Mouse (Mus musculus) mouse embryonic stem cell (cell line): ENCODE measurements around the gene Fbxw21.

Experiments
- in situ Hi-C, 2 experiments: fragments of 300-500 bp; cut with MboI; formaldehyde crosslinking; loops; 1 replicate in 1 of 2; 3 replicates in 1 of 2; pipeline ENCODE4 v1.14.3; 2019 to 2020; ENCODE audit warnings: low sequenced_read_pairs in 2 of 2, low pct_unique_long_range_greater_than_20kb in 1 of 2, mixed read lengths in 1 of 2; ENCODE audit not compliant: unreplicated experiment in 1 of 2

The Fbxw21 gene

DNA sequence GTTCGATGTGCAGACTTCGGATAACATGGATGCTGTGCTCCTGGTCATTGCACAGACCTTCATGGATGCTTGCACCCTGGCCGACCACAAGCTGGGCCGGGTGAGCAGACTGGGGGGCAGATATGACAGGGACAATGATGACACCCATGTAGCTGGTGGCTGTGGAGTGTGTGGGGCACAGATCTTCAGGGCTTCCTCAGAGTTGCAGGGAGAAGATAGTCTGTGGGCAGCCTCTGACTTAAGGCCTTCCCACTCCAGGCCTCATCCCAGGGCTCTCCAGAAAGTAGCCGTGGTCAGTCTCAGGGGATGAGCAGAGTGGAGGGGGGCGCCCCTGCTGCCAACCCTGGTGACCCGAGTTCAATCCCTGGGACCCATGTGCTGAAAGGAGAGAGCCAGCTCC, 47.0 kb downstream of the Fbxw21 start:
- in situ Hi-C loops, result loop anchor here in 1 of 2 experiments (10.0 kb wide), 1 partner anchor 110 kb away; no protein-coding TSS in a partner anchor

DNA sequence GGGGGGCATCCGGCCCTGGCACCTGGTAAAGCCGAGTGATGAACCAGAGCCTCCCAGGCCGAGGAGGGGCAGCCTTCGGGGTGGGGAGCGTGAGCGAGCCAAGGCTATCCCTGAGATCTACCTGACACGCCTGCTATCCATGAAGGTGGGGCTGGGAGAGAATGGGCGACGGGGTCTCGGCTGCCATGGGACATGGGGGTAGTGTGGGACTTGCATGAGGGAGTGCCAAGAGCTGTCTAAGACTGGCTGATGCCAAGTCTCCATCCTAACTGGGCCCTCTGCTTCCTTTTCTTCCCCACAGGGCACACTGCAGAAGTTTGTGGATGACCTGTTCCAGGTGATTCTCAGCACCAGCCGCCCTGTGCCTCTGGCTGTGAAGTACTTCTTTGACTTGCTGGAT, 47.6 kb downstream of the Fbxw21 start:
- in situ Hi-C loops, result loop anchor here in 1 of 2 experiments (10.0 kb wide), 1 partner anchor 109 kb away; no protein-coding TSS in a partner anchor

DNA sequence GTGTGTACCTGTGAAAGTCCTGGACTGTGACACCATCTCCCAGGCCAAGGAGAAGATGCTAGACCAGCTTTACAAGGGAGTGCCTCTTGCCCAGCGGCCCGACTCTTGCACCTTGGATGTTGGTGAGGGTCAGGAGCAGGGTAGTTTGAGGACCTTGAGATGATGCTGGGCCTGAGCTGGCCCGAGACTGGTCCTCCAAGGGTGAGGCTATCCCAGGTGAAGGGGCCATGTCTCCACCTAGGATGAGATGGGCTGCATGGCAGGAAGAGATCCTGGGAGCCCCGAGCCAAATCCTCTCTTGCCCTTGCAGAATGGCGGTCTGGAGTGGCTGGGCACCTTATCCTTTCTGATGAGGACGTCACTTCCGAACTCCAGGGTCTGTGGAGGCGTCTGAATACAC, 48.5 kb downstream of the Fbxw21 start:
- in situ Hi-C loops, result loop anchor here in 1 of 2 experiments (10.0 kb wide), 1 partner anchor 109 kb away; no protein-coding TSS in a partner anchor

DNA sequence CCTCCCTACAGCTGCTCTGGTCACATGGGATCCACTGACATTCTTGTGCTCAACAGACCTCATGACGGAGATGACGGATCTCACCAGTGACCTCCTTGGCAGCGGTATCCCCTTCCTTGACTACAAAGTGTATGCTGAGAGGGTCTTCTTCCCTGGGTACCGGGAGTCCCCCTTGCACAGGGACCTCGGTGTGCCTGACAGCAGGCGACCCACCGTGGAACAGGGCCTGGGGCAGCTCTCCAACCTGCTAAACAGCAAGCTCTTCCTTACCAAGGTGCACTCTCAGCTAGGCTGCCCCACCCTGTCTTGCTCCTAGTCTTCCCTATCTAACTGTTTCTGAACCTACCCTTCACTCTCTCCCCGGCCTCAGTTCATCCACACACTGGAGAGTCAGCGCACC, 50.2 kb downstream of the Fbxw21 start:
- in situ Hi-C loops, result loop anchor here in 1 of 2 experiments (10.0 kb wide), 1 partner anchor 107 kb away; no protein-coding TSS in a partner anchor

DNA sequence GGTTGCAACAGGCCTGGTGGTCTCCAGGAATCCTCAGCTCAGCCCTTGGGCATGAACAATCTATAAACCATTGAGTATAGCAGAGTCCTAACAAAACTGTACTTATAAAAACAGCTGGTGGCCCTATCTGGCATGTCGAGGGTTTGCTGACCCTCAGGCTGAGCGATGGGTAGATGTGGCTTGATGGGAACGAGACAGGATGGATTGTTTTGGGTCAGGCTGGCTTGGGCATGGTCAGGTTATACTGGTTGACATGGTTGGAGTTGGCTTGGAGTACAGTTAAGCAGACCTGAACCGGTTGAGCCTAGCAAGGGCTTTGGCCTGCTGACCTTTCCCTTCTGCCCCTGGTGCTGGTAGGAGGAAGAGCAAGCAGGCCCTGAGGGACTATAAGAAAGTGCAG, 50.7 kb downstream of the Fbxw21 start:
- in situ Hi-C loops, result loop anchor here in 1 of 2 experiments (10.0 kb wide), 1 partner anchor 106 kb away; no protein-coding TSS in a partner anchor

DNA sequence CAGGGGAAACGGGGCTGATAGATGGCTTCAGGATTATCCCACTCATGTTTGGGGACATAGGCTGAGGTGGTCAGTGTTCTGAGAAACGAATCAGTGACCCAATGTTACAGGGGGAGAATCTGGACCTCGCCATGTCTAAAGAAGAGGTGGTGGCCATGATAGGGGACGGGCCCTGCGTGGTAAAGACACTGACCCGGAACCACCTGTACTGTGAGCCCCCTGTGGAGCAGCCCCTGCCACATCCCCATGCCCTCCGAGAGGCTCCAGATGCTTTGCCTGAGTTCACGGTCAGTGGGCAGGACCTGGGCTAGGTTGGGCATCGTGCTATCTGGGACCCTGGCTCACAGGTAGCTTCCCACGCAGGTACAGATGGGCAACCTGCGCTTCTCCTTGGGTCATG, 51.6 kb downstream of the Fbxw21 start:
- in situ Hi-C loops, result loop anchor here in 1 of 2 experiments (10.0 kb wide), 1 partner anchor 105 kb away; no protein-coding TSS in a partner anchor

DNA sequence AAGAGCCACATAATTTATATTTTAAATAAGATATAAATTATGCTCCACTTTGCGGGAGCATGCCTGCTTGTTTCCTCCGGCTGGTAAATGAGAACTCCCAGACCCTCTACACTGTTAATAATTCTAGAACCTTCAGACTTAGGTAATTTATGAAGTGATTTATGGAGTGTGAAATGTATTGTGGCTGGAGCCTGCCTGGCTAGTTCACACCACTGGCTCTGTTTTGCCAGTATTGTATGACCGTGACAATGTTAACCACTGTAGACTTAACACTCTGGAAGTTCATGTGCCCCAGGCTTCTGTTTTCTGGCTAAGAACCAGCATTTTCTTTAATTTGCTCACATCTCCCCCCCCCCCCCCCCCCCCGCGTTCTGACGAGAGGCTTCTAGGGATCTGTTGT, 54.5 kb downstream of the Fbxw21 start:
- in situ Hi-C loops, result no loop called here

DNA sequence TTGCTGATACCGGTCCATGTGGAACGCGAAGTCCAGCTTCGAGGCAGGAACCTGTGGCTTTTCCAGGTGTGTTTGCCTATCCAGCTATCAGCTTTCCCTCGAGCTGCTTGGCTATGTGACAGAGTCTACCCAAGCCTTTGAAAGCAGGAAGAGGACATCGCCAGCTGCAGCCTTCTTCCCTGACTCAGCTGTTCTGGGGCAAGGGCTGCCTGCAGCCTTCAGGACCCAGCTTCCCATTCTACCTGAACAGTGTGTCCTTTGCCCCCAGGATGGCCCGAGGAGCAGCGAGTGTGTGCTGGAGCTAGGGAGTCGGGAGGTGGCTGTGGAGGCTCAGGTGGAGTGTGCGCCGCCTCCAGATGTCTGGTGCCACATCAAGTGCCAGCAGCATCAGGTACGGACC, 56.2 kb downstream of the Fbxw21 start:
- in situ Hi-C loops, result no loop called here

DNA sequence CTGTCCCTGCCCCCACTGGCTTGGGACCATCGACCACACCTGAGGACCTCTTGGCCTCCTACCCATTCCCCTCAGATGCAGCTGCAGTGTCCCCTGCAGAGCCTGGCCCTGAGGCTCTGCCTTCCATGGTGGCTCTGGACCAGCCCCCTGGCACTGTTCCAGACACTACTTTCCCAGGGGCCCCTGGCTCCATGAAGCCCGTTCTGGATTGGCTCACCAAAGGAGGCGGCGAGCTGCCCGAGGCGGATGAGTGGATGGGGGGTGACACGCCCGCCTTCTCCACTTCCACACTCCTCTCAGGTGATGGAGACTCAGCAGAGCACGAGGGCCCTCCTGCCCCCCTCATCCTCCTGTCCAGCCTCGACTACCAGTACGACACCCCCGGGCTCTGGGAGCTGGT, 56.8 kb downstream of the Fbxw21 start:
- in situ Hi-C loops, result no loop called here

DNA sequence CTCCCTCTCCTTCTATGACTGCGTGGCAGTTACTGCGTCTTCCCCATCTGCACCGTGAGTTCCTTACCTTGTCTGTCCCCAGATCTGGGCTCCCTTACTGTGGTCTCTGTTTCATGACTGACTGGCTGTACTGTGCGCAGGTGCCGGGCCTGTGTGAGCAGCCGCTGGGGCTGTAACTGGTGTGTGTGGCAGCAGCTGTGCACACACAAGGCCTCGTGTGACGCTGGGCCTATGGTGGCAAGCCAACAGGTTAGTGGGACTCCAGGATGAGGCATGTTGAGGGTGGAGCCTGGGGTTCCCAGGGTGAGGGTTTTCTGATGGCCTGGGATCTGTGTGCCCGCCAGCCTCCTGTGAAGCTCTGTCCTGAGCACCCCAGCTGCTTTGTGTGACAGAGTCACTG, 57.8 kb downstream of the Fbxw21 start:
- in situ Hi-C loops, result no loop called here

DNA sequence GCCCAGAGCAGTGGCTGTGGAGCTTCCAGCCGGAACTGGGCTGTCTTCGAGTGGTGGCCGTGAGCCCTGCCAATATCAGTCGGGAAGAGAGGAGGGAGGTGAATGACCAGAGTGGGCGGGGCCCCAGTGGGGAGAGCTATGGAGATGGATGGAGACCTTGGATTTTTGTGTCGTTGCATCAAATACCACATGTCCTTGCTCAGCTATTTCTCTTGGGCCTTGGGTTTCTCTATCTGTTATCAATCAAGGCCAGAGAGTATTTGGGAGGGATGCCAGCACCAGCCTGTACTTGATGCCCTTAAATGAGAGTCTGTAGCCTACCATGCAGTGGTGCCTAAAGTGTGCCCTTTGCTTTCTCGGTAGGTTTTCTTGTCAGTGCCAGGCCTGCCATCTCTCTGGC, 58.6 kb downstream of the Fbxw21 start:
- in situ Hi-C loops, result no loop called here

DNA sequence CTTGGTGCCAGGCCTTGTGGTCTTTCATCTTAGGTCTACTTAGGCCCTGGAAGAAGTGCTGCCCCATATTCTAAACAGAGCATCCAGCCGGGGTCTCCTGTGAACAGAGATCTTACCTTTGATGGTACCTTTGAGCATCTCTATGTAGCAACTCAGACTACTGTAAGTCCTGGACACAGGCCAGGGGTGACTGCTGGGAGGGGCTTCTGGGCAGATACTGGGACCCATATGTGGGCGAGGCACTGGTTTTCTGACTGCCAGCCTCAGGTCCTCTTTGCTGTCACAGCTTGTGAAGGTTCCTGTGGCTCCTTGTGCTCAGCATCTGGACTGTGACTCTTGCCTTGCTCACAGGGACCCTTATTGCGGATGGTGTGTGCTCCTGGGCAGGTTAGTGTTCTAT, 59.3 kb downstream of the Fbxw21 start:
- in situ Hi-C loops, result no loop called here

DNA sequence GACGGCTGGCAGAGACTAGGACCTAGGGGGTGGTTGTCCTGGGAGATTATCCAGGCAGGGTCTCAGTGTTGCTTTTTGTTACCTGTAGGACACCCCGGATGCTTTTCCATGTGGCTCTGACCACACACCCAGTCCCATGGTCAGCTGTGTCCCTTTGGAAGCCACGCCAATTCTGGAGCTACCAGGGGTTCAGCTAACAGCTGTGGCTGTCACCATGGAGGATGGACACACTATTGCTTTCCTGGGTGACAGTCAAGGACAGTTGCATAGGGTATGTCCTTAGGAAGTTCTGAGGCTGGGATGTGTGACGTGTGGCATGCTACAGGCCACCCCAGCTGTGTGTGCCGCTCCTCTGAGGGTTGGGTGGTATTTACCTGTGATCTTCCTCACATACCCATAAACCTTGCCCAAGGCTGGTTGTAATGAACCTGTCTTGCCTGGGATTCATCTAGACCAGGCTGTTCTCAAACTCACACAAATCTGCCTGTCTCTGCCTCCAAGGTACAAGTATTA, 59.9 kb downstream of the Fbxw21 start:
- in situ Hi-C loops, result no loop called here

DNA sequence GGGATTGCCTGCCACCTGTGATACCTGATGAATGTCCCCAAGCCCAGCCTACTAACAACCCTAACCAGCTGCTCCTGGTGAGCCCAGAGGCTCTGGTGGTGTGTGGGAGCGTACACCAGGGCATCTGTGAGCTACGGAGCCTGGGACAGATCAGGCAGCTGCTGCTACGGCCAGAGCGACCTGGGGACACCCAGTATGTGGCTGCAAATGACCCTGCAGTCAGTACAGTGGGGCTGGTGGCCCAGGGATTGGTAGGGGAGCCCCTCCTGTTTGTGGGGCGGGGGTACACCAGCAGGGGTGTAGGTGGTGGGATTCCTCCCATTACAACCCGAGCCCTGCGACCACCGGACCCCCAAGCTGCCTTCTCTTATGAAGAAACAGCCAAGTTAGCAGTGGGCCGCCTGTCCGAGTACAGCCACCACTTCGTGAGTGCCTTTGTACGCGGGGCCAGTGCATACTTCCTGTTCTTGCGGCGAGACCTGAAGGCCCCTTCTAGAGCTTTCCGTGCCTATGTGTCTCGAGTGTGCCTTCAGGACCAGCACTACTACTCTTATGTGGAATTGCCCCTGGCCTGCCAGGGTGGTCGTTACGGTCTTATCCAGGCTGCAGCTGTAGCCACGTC, 61.4 kb downstream of the Fbxw21 start:
- in situ Hi-C loops, result no loop called here

DNA sequence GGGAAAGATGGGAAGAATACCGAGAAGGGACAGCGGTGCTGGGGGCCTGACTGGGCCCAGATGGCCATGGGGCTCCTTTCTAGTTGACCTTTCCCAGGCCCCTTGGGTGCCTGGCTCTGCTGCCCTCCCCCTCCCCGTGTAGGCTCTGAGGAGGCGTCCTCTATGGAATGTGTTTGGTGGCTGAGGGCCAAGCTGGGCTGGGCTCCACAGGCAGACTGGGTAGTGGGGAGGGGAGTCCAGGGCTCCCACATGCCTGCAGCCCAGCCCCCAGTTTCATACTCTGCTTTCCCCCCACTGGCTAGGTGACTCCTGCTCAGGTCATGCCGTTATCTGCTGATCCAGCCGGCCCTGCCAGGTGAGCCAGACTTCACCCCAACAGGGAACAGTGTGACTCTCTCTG, 62.9 kb downstream of the Fbxw21 start:
- in situ Hi-C loops, result no loop called here

DNA sequence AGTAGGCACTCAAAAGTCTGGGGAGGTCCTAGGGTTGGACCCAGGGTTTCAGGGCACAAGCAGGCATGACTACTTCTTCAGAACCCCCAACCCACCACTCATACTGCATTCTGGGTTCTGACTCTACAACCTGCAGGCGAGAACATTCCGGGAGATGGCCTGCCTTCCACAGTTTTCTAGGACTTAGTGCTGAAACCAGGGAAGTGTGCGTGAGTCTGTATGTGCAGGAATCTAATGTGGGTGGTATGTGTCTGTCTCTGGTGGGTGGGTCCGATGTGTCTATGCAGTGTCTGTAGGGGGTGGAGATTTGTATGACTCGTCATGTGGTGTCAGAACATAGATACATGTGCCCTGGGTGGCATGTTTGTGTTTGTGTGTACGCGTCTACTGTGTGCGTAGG, 63.5 kb downstream of the Fbxw21 start:
- in situ Hi-C loops, result no loop called here

DNA sequence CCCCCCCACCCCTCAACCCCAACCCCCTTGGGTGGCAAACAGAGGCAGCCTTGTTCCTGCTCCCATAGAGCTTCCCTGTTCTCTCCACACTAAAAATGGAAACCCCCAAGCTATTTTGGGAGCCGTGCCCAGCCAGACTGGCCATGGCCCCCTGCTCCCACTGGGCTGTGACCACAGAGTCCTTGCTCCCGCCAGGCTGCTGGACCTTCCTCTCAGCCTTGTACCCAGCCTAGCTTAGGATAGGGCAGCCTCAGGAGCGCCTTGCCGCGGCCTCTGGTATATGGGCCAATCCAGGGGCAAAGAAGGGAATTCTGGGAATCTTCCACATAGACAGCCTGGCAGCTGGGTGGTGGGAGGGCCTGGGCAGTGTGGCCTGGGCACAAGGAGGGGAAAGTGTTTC, 64.0 kb downstream of the Fbxw21 start:
- in situ Hi-C loops, result no loop called here

DNA sequence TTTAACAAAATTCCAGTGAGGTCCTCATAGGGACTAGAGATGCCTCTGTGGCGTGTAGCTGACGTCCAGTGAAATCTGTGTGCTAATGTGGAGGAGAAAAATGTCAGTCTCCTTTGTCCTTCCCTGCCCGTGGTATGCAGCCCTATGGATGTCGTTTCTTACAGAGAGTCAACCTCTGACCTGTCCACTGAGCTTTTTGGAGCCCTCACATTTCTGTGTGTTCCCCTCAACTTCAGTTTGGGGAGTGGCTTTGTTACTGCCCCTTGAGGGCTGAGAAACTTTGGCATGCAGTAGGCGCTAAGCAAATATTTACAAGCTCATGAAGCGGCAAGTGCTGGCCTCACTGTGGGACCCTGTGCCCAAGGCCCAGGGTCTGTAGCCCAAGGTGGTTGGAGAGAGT, 64.5 kb downstream of the Fbxw21 start:
- in situ Hi-C loops, result no loop called here

DNA sequence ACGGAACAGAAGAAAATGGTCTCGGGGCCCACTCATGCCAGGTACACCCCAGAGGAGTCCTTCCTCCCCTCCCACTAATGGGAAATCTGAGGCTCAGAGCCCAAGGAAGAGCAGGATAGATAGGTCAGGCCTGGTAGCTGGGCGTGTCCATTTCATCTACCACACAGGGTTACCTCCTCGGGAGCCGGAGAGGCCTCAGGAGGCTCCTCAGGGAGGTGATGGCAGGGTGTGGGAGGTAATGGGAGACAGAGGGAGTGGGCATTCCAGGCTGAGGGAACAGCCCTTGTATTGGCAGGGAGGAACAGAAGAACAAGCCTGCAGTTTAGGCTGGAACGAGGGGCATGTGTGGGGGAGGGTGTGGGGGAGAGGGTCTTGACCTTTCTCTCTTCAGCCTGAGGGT, 65.0 kb downstream of the Fbxw21 start:
- in situ Hi-C loops, result no loop called here

DNA sequence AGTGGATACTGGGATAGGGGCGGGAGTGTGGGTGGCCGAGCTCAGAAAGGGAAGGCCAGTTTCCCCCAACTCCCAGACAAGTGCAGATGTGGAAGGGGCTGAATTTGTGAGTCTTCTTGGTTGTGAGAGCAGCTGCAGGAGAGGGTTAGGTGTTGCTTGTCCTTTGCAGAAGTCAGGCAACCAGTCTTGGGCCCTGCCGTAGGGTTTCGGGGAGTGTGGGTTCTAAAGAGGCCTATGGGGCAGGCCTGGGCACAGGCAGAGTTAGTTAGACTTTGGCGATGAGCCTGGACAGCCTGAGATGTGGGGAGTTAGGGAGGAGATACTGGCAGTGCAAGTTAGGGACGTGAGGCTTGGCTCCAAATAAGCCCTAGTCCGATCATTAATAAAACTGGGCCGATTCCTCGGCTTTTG, 65.6 kb downstream of the Fbxw21 start:
- in situ Hi-C loops, result no loop called here
